Mouse (Mus musculus): ENCODE data around the gene Slc25a45. TPM values are rescaled to one million over a fixed set of nuclear protein-coding genes. Genes with fewer than 3 reads are reported as not detected.

The Slc25a45 gene
- polyA plus RNA-seq, 1 experiment = 0.48 TPM

DNA sequence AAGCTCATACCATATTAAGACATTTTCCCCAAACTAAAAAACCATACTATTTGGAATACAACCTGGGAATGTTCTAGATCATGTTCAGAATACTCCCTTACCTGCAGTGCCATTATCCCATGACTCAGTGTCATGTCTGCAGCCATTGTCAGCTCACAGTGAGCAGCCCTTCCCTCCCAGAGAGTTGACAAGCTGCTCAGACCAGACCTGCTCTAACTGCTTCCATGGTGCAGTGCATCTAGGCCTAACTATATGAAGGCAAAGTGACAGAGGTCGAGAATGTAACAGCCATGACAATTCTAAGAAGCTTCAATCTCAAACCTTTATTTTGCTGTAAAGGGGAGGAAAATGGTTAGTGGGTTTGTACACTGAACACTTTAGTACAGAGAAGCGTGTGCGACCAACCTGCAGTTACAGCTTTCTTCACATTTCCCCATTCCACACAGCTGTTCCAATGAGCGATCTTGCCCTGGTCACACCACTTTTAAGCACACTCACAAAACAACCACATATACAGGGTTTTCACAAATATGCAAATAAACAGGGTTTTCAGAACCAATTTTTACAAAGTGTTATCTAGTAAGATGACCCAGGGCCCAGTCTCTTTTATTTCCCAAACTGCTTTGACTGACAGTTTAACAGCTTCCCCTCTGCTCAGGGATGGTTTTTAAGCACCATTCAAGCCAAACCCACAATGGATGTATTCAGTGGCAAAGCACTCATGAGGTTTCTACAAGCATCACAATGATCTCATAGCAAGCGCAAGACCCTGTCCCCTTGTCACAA lies 35.4 kb upstream of the Slc25a45 start:
- Histone ChIP-seq H3K27ac (ENCODE audit: insufficient read depth, low read length) (peak overlapping the region; percentile 96), H3K36me3 (ENCODE audit: control insufficient read depth, insufficient read depth, low read length, poor library complexity, severe bottlenecking) (no peaks in the 10 kb centered on the region), H3K9ac (ENCODE audit: low read depth, poor library complexity, severe bottlenecking) (peak overlapping the region; percentile 91), H3K27me3 (ENCODE audit: control insufficient read depth, insufficient read depth, low read length, poor library complexity, severe bottlenecking) (no peaks in the 10 kb centered on the region), H3K9me3 (replicated peaks; ENCODE audit: control insufficient read depth, insufficient read depth, low read length, poor library complexity, severe bottlenecking) (no peaks in the 10 kb centered on the region; the same call in 1 of the 2 replicates), H3K4me1 (ENCODE audit: control insufficient read depth, insufficient read depth, low read length) (no peaks in the 10 kb centered on the region), H3K4me3 (ENCODE audit: low read depth, low read length) (peak overlapping the region; percentile 3)
- no peak for TF ChIP-seq POLR2A (IDR thresholded peaks at IDR 0.05; ENCODE audit: insufficient read depth, low read length)
- TF ChIP-seq EP300 (IDR thresholded peaks at IDR 0.05; ENCODE audit: insufficient read depth, low read depth, low read length) = no peak
- no peak for TF ChIP-seq CTCF (IDR thresholded peaks at IDR 0.05; ENCODE audit: low read depth, low read length)

DNA sequence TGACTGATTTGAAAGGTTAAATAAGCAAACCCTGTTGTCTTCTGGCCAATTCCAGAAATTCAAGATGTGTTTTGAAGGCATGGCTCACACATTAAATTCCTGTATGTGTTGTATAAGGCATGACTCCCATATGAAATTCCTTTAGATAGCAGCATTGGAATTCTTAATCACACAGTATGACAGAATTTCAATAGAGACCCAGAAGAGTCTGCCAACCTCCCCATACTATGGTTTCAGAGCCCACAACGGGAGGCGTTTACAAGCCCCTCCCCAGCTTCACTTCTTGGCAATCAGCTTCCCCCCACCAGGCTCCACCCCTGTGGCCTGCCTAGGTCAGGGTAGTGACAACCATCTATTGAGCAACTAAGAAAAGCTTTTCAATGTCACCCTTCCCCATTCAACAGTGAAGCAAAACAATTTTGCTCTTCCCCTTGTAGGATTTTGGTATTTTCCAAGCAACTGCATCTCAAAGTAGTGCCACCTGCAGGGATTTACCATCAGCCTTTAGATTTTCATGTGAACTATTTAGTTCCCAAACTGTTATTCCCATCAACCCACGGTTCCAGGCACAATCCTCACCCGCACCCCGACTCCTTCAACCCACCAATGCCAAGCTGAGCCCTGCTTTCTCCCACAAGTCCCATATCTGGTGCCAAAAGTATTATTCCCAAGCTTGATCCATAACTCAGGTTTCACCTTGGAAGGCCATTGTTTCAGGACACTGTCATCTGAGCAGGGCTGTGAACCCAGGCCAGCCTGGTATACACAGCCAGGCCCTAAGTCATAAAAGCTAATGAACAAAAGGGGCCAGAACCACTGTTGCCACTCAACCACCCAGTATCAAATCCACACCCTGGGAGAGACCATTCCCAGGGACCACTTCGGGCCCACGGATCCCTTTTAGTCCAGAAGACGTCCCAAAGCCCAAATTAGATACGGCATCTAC lies 34.5 kb upstream of the Slc25a45 start:
- H3K27me3 ChIP-seq (ENCODE audit: control insufficient read depth, insufficient read depth, low read length, poor library complexity, severe bottlenecking) = no peaks in the 10 kb centered on the region
- TF ChIP-seq POLR2A (IDR thresholded peaks at IDR 0.05; ENCODE audit: insufficient read depth, low read length) (peak; percentile 17), EP300 (IDR thresholded peaks at IDR 0.05; ENCODE audit: insufficient read depth, low read depth, low read length) (peak; percentile 74; the same call in 1 of the 2 replicates), CTCF (IDR thresholded peaks at IDR 0.05; ENCODE audit: low read depth, low read length) (no peak)
- H3K4me3 ChIP-seq (ENCODE audit: low read depth, low read length) = peak overlapping the region; percentile 80
- H3K27ac ChIP-seq (ENCODE audit: insufficient read depth, low read length) = peak overlapping the region; percentile 96
- H3K4me1 ChIP-seq (ENCODE audit: control insufficient read depth, insufficient read depth, low read length) = no peaks in the 10 kb centered on the region
- H3K9ac ChIP-seq (ENCODE audit: low read depth, poor library complexity, severe bottlenecking) = peak overlapping the region; percentile 91
- H3K36me3 ChIP-seq (ENCODE audit: control insufficient read depth, insufficient read depth, low read length, poor library complexity, severe bottlenecking) = no peaks in the 10 kb centered on the region
- no peaks in the 10 kb centered on the region; the same call in 1 of the 2 replicates for H3K9me3 ChIP-seq (replicated peaks; ENCODE audit: control insufficient read depth, insufficient read depth, low read length, poor library complexity, severe bottlenecking)

DNA sequence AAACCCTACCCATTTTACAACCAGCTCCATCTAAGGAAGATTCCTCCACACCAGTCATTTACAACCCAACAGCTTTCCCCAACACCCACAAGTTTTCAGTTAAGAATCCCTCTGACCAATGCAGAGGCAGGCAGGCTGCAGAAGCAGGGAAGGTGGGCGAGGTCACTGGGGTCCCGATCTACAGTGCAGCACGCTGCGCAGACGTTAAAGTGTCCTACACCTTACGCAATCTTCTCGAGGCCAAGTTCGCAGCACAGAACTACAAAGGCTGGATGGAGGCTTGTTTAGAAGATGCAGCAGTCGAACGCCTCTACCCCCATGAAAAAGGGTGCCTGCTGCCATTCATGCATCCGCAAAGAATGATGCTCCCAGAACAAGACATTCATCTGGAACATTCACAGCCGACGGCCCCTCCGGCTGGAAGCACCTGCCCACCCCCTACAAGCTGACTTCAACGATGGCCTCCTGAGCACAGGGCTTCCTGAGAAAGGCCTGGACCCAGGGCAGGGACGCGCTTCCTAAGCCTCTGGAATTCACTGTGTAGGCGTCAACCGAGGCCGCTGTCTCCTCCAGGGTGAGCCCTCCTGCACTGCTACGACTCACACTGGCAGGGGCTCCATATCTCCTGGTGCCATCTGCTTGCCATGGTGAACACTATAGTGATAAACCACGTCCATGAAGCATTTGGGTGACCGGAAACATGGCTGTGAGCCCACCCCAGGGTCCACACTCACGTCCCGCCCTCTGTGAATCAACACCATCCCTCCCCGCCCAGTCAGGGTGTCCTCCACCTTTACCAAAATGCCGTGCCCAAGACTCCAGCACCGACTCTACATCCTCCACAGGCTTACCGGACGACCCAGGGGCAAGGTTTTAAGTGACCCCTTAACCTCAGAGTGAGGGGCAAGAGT lies 33.6 kb upstream of the Slc25a45 start:
- peak overlapping the region; percentile 96 for H3K27ac ChIP-seq (ENCODE audit: insufficient read depth, low read length)
- no peak for TF ChIP-seq EP300 (IDR thresholded peaks at IDR 0.05; ENCODE audit: insufficient read depth, low read depth, low read length)
- peak; percentile 15 for TF ChIP-seq POLR2A (IDR thresholded peaks at IDR 0.05; ENCODE audit: insufficient read depth, low read length)
- no peak for TF ChIP-seq CTCF (IDR thresholded peaks at IDR 0.05; ENCODE audit: low read depth, low read length)
- H3K9me3 ChIP-seq (replicated peaks; ENCODE audit: control insufficient read depth, insufficient read depth, low read length, poor library complexity, severe bottlenecking) = no peaks in the 10 kb centered on the region
- H3K9ac ChIP-seq (ENCODE audit: low read depth, poor library complexity, severe bottlenecking) = peak overlapping the region; percentile 91
- no peaks in the 10 kb centered on the region for H3K36me3 ChIP-seq (ENCODE audit: control insufficient read depth, insufficient read depth, low read length, poor library complexity, severe bottlenecking)
- no peaks in the 10 kb centered on the region for H3K27me3 ChIP-seq (ENCODE audit: control insufficient read depth, insufficient read depth, low read length, poor library complexity, severe bottlenecking)
- no peaks in the 10 kb centered on the region for H3K4me1 ChIP-seq (ENCODE audit: control insufficient read depth, insufficient read depth, low read length)
- H3K4me3 ChIP-seq (ENCODE audit: low read depth, low read length) = peak overlapping the region; percentile 80

DNA sequence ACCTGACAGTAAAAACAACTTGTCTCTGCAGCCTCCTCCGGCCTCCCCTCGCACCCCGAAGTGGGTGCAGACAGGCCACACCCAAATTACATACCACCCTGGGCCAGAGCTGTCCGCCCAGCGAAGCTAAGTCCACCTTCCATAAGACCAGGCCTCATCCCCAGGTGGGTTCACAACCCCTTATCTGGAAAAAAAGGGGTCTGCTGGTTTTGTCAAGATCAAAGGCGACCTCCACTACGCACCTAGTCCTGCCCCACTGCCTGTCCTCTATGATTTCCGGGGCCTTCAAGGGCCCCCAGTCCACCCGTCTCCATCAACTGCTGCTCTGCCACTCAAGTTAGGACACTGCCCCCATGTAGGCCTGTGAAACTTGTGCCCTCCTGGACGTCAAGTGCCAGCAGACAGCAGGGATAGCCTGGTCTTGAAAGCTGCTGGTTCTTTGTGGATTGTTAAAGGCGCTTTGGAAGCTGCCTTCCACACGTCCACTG lies 32.7 kb upstream of the Slc25a45 start:
- Histone ChIP-seq H3K9me3 (replicated peaks; ENCODE audit: control insufficient read depth, insufficient read depth, low read length, poor library complexity, severe bottlenecking) (no peaks in the 10 kb centered on the region), H3K27me3 (ENCODE audit: control insufficient read depth, insufficient read depth, low read length, poor library complexity, severe bottlenecking) (no peaks in the 10 kb centered on the region), H3K27ac (ENCODE audit: insufficient read depth, low read length) (peak overlapping the region; percentile 96), H3K4me1 (ENCODE audit: control insufficient read depth, insufficient read depth, low read length) (no peaks in the 10 kb centered on the region), H3K4me3 (ENCODE audit: low read depth, low read length) (peak overlapping the region; percentile 80), H3K9ac (ENCODE audit: low read depth, poor library complexity, severe bottlenecking) (peak overlapping the region; percentile 91), H3K36me3 (ENCODE audit: control insufficient read depth, insufficient read depth, low read length, poor library complexity, severe bottlenecking) (no peaks in the 10 kb centered on the region)
- TF ChIP-seq EP300 (IDR thresholded peaks at IDR 0.05; ENCODE audit: insufficient read depth, low read depth, low read length) = no peak
- no peak for TF ChIP-seq CTCF (IDR thresholded peaks at IDR 0.05; ENCODE audit: low read depth, low read length)
- TF ChIP-seq POLR2A (IDR thresholded peaks at IDR 0.05; ENCODE audit: insufficient read depth, low read length) = no peak
